Mouse (Mus musculus) brain, embryonic 14.5 days (tissue): ENCODE data around the gene Lysmd4. TPM values are rescaled to one million over a fixed set of nuclear protein-coding genes. Genes with fewer than 3 reads are reported as not detected.
A peak's percentile ranks its signal among the peaks of the same experiment; 100 is the strongest.

Experiments used
- DNase-seq: peaks from one replicate; pipeline ENCODE4 v3.0.0-alpha.2; 2011; ENCODE audit warnings: low read depth
- CTCF ChIP-seq: fragments of 200-500 bp; IDR thresholded peaks from 2 replicates; pipeline ENCODE4 v1.5.1; 2012; ENCODE audit warnings: inconsistent platforms, mild to moderate bottlenecking, moderate library complexity, borderline replicate concordance; ENCODE audit not compliant: insufficient read depth, insufficient read length; ENCODE audit errors: extremely low read depth
- POLR2A ChIP-seq: fragments of 200-500 bp; IDR thresholded peaks from 2 replicates; pipeline ENCODE4 v1.6.1; 2012; ENCODE audit warnings: mild to moderate bottlenecking, inconsistent platforms, borderline replicate concordance; ENCODE audit not compliant: poor library complexity, insufficient read depth, insufficient read length, severe bottlenecking; ENCODE audit errors: extremely low read depth
- polyA plus RNA-seq: library from polyadenylated mRNA; depleted of rRNA; stranded (reverse); fragments of >200 nt; gene quantifications from 2 replicates; pipeline ENCODE4 v1.2.3, GENCODE M21; 2012

The Lysmd4 gene
- polyA plus RNA-seq, 1 experiment, result 38.1 TPM

GRCm38 (mm10) chr7:67213589-67213988 lies 8.8 kb upstream of the Lysmd4 start:
- no peak for DNase-seq
- TF ChIP-seq CTCF, result no peak
- no peak for TF ChIP-seq POLR2A

DNA sequence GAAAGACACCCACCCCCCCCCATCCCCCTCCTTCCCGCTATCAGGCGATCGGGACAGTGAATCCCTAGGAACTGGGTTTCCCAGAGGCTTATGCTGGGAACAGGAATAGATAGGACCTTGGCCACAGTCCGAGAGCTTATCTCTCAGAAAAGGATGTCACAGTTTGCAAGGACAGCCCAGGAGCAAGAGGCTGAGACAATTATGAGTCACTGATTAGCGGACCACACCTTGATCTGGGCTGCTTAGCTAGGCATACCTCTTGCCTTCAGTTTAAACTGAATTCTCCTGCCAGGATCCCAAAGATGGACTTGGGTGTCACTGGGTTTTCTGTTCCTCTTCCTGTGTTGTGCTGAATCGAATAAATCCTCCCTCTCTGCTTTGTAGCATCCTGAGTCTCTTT lies 6.0 kb upstream of the Lysmd4 start:
- TF ChIP-seq CTCF (no peak), POLR2A (no peak)

DNA sequence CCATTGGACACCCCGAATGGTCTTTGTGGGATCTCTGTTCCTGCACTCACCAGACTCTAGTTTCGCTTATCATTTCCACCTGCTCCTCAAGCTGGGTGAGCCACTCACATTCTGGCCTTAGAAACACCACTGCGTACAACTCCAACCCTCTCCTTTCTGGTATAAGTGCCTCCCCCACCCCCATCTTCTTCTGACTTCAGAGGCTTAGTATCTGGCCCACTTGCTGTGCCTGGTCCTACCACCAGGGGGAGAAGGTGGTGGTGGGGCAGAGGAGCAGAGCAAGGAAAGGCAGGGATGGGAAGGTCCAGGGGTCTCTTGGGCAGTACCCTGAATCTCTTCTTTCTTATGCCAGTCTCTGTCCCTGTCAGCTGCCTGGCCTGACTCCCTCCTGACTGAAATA lies 5.3 kb upstream of the Lysmd4 start:
- DNase-seq, result peak; percentile 28

More for the DNA sequence above, 6.0 kb upstream of the Lysmd4 start:
- DNase-seq, result no peak

DNA sequence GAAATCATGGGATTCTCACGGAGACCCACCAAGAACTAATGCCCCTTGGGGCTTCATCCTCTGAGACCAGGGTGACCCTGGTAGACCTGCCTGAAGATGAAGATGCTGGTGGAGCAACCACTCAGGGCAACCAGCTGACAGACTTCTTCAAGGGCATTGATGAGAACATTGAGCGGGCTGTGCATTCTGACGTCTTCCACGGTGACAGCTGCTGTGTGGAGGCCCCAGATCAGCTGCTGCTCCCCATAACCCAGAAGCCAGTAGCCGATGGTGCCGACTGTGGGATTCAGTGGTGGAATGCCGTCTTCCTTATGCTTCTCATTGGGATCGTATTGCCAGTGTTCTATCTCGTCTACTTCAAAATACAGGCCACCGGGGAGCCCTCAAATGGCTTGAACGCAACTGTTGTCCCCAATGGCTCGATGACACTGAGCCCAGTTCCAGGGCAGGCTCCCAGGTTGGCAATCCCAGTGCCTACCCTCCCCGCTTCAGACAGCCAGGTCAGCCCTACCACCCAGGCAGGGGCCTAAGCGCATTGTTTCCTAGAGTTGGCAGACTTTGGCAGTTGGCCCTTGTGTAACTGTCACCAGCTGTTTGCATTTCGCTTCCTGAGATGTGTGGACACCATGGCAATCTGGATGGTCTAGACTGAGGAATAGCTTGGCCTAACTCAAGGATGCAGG lies 3.7 kb downstream of the Lysmd4 start:
- no peak for DNase-seq
- TF ChIP-seq CTCF, result no peak
- TF ChIP-seq POLR2A, result no peak

More for the DNA sequence above, 5.3 kb upstream of the Lysmd4 start:
- TF ChIP-seq POLR2A, result no peak
- peak; percentile 73 for TF ChIP-seq CTCF

GRCm38 (mm10) chr7:67227538-67227937 lies 5.2 kb downstream of the Lysmd4 start:
- TF ChIP-seq CTCF (no peak), POLR2A (no peak)

GRCm38 (mm10) chr7:67228390-67228789 lies 6.0 kb downstream of the Lysmd4 start:
- DNase-seq, result no peak
- TF ChIP-seq CTCF (no peak), POLR2A (no peak)

More at GRCm38 (mm10) chr7:67227538-67227937, 5.2 kb downstream of the Lysmd4 start:
- DNase-seq, result no peak

- peak; percentile 40 for DNase-seq
- peak; percentile 71 for TF ChIP-seq CTCF
- TF ChIP-seq POLR2A, result no peak
Observed at GRCm38 (mm10) chr7:67228891-67229602, 6.7 kb downstream of the Lysmd4 start.

DNA sequence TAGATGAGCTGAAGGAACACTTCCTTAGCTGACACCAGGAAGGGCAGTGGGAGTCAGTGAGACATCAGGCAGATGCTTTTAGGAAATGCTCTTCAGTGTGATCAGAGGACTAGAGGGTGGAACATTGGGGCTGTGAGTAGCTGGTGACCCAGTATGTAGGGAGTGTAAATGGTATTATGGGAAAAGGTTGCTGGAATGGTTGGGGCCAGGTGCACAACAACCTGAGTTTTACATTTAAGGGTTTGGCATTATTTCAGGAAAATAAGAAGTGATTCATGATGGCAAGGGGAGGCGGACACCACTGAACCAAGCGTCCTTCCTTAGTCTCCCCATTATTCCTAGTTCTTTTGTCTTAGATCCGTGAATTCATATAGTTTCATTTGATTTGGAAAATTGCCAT lies 7.4 kb downstream of the Lysmd4 start:
- no peak for DNase-seq

GRCm38 (mm10) chr7:67230221-67230620 lies 7.9 kb downstream of the Lysmd4 start:
- peak; percentile 75 for DNase-seq
- TF ChIP-seq CTCF (no peak), POLR2A (no peak)

More for the DNA sequence above, 7.4 kb downstream of the Lysmd4 start:
- TF ChIP-seq POLR2A, result no peak
- no peak for TF ChIP-seq CTCF

- DNase-seq, result no peak
- TF ChIP-seq CTCF, result no peak
- no peak for TF ChIP-seq POLR2A
Observed at GRCm38 (mm10) chr7:67230640-67231140, 8.3 kb downstream of the Lysmd4 start.

DNA sequence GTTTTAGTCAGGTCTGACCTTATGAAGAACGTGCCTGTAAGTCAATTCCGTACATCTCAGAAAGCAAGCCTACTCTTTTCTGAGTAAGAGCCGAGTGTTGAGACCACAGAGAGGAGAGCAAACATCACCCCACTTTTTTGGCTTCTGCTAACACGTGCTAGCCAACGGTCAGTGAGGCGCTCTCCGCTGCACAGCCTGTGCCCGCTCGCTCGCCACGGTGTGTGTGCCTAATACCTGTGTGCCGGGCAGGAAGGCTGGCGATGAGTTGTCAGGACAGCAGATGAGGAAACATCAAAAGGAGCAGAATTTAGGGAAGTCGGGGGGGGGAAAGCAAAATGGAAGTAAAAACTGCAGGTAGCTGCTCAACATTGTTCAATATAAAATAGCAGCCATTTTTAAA lies 10.2 kb downstream of the Lysmd4 start:
- DNase-seq, result no peak
- TF ChIP-seq POLR2A, result no peak
- no peak for TF ChIP-seq CTCF
